19 mouse cellular contexts compared by ENCODE assay signal in genomic region chr10:120160533-120160932, GRCm38 (mm10). TPM values are rescaled to one million over a fixed set of nuclear protein-coding genes. Genes with fewer than 3 reads are reported as not detected.
DNase-seq lines count a peak whose midpoint lies in the region; TF ChIP-seq lines count a peak whose summit lies in the region.
"Had no signal": no experiment of that assay in that cellular context is flagged by ENCODE, and none has a peak within 500 bp of the region (broad histone marks: within the 10 kb centered on the region; RNA-seq: fewer than 3 reads in every experiment).

No protein-coding gene starts in this region.

- H3K36me3 ChIP-seq in ES-Bruce4 (ENCODE audit: control insufficient read depth, insufficient read depth, low read length, poor library complexity, severe bottlenecking) (peaks cover 9% of the 10 kb centered on the region), MEL (ENCODE audit: control insufficient read depth in 1 of 2, insufficient read depth in 2 of 2, low read length in 2 of 2) (peaks cover 0 to 3% of the 10 kb centered on the region in 2 experiments; a peak in 1 of 4 replicates)
- H3K36me3 ChIP-seq: embryonic facial prominence, embryonic 13.5 days; forebrain, embryonic 10.5 days; heart, embryonic 15.5 days; hindbrain, embryonic 10.5 days; intestine, embryonic 15.5 days had no signal

- H3K79me2 ChIP-seq in MEL (ENCODE audit: control insufficient read depth, insufficient read depth, low read length, poor library complexity) = 0 out of 2 replicates have a peak, but pooled peaks cover 3% of the 10 kb centered on the region

- TF ChIP-seq POLR2A in ES-Bruce4 (IDR thresholded peaks at IDR 0.05; ENCODE audit: insufficient read depth, low read length) (no peak), MEL (IDR thresholded peaks at IDR 0.05; ENCODE audit: control insufficient read depth in 1 of 2, insufficient read depth in 1 of 2, low read depth in 1 of 2, low read length in 2 of 2, poor library complexity in 1 of 2) (peak; percentile 37 to 90; a peak in 3 of 4 replicates)

- H3K9me3 ChIP-seq in ES-Bruce4 (replicated peaks; ENCODE audit: control insufficient read depth, insufficient read depth, low read length, poor library complexity, severe bottlenecking) (no peaks in the 10 kb centered on the region), MEL (replicated peaks; ENCODE audit: insufficient read depth, low read length) (no peaks in the 10 kb centered on the region)
- H3K9me3 ChIP-seq: embryonic facial prominence, embryonic 13.5 days; forebrain, embryonic 10.5 days; heart, embryonic 15.5 days; hindbrain, embryonic 10.5 days; intestine, embryonic 15.5 days had no signal

- H3K27me3 ChIP-seq in ES-Bruce4 (ENCODE audit: control insufficient read depth, insufficient read depth, low read length, poor library complexity, severe bottlenecking) (no peaks in the 10 kb centered on the region), MEL (ENCODE audit: control insufficient read depth in 1 of 2, insufficient read depth in 2 of 2, low read length in 2 of 2) (no peaks in the 10 kb centered on the region)
- H3K27me3 ChIP-seq: embryonic facial prominence, embryonic 13.5 days; heart, embryonic 15.5 days; intestine, embryonic 15.5 days had no signal

- no peak for TF ChIP-seq EP300 in ES-Bruce4 (IDR thresholded peaks at IDR 0.05; ENCODE audit: insufficient read depth, low read depth, low read length)
- no peak for TF ChIP-seq EP300 in MEL (IDR thresholded peaks at IDR 0.05; ENCODE audit: low read depth in 1 of 2, low read length in 2 of 2)

- H3K4me3 ChIP-seq in ES-Bruce4 (ENCODE audit: low read depth, low read length) = peak overlapping the region; percentile 46
- peak overlapping the region; percentile 62 to 84 for H3K4me3 ChIP-seq in MEL (ENCODE audit: control insufficient read depth in 1 of 2, insufficient read depth in 1 of 2, low read depth in 2 of 2, low read length in 2 of 2)
- H3K4me3 ChIP-seq: embryonic facial prominence, embryonic 13.5 days; forebrain, embryonic 10.5 days; heart, adult 2 months; heart, embryonic 15.5 days; hindbrain, embryonic 10.5 days; intestine, embryonic 15.5 days had no signal

- intact Hi-C loops in left cerebral cortex, postnatal 10 days (cut with DNase I) = no loop called here

- H3K4me1 ChIP-seq in ES-Bruce4 (ENCODE audit: control insufficient read depth, insufficient read depth, low read length) (peaks cover 4% of the 10 kb centered on the region), MEL (ENCODE audit: control insufficient read depth in 1 of 2, insufficient read depth in 2 of 2, low read length in 2 of 2) (no peaks in the 10 kb centered on the region)
- H3K4me1 ChIP-seq: embryonic facial prominence, embryonic 13.5 days; heart, embryonic 15.5 days; intestine, embryonic 15.5 days had no signal

- TF ChIP-seq CTCF in ES-Bruce4 (IDR thresholded peaks at IDR 0.05; ENCODE audit: low read depth, low read length) = no peak
- TF ChIP-seq CTCF in MEL (IDR thresholded peaks at IDR 0.05 in 2 of 3, conservative IDR thresholded peaks at IDR 0.05 in 1 of 3; ENCODE audit: control insufficient read depth in 1 of 3, insufficient read depth in 1 of 3, low read depth in 2 of 3, low read length in 3 of 3, poor library complexity in 1 of 3, severe bottlenecking in 1 of 3) = no peak

- TF ChIP-seq RAD21 in MEL (IDR thresholded peaks at IDR 0.05; ENCODE audit: low read depth, low read length) = no peak

- H3K9ac ChIP-seq in ES-Bruce4 (ENCODE audit: low read depth, poor library complexity, severe bottlenecking) (peak overlapping the region; percentile 59), MEL (ENCODE audit: control insufficient read depth, low read depth, low read length, poor library complexity, severe bottlenecking) (peak overlapping the region; percentile 70)
- H3K9ac ChIP-seq: embryonic facial prominence, embryonic 13.5 days; heart, embryonic 15.5 days; hindbrain, embryonic 14.5 days; intestine, embryonic 15.5 days had no signal

- H3K27ac ChIP-seq in ES-Bruce4 (ENCODE audit: insufficient read depth, low read length) = peak overlapping the region; percentile 49; the same call in 1 of the 2 replicates
- H3K27ac ChIP-seq in MEL (ENCODE audit: control insufficient read depth, low read depth, low read length) = peak overlapping the region; percentile 59
- H3K27ac ChIP-seq: embryonic facial prominence, embryonic 13.5 days; forebrain, embryonic 10.5 days; heart, adult 2 months; heart, embryonic 15.5 days; hindbrain, embryonic 10.5 days; hindbrain, embryonic 14.5 days; intestine, embryonic 15.5 days had no signal

- DNase-seq in MEL (ENCODE audit: low read depth, low spot score) (peak; percentile 86), ZHBTc4 (ENCODE audit: low read depth, low spot score) (peak; percentile 76)
- no peak for DNase-seq in left cerebral cortex, postnatal 10 days (ENCODE audit: extremely low spot score in 1 of 2, low spot score in 2 of 2)
- DNase-seq in layer of hippocampus, adult 8-10 months (ENCODE audit: low spot score in 2 of 2) = no peak
- DNase-seq in layer of hippocampus, adult 9-11 months = no peak
- DNase-seq: adrenal gland, postnatal 14 days; cerebellum, adult 11-12 months; cerebellum, adult 9-11 months; cerebellum, postnatal 36 days; gastrocnemius, postnatal 10 days; heart, adult 2 months; kidney, adult 2 months had no signal

TF ChIP-seq in MEL, 35 proteins besides CTCF, POLR2A, EP300 and RAD21:
- TF ChIP-seq ZC3H11A (IDR thresholded peaks at IDR 0.05; ENCODE audit: low read depth, low read length) (no peak), MXI1 (IDR thresholded peaks at IDR 0.05; ENCODE audit: low read depth, low read length) (peak; percentile 93), KAT2A (conservative IDR thresholded peaks at IDR 0.05; ENCODE audit: low read depth, low read length) (no peak; the same call in 1 of the 2 replicates), TAL1 (IDR thresholded peaks at IDR 0.05; ENCODE audit: low read length) (peak; percentile 67), SIN3A (IDR thresholded peaks at IDR 0.05; ENCODE audit: low read length) (peak; percentile 80), MAX (IDR thresholded peaks at IDR 0.05; ENCODE audit: low read length) (peak; percentile 77), ZKSCAN1 (IDR thresholded peaks at IDR 0.05; ENCODE audit: low read depth, low read length) (no peak), ZNF384 (IDR thresholded peaks at IDR 0.05; ENCODE audit: low read depth, low read length) (no peak), E2F4 (IDR thresholded peaks at IDR 0.05; ENCODE audit: borderline replicate concordance, low read depth, low read length) (no peak), ELF1 (IDR thresholded peaks at IDR 0.05; ENCODE audit: low read depth, low read length) (peak; percentile 97), TBP (IDR thresholded peaks at IDR 0.05; ENCODE audit: low read depth, low read length) (peak; percentile 74), USF1 (IDR thresholded peaks at IDR 0.05; ENCODE audit: low read depth, low read length) (0 out of 2 replicates have a peak, but pooled peaks have one; percentile 15), NELFE (IDR thresholded peaks at IDR 0.05; ENCODE audit: low read depth, low read length) (peak; percentile 78), MYC (IDR thresholded peaks at IDR 0.05; ENCODE audit: low read depth, low read length) (peak; percentile 90), POLR2AphosphoS2 (IDR thresholded peaks at IDR 0.05; ENCODE audit: low read length) (peak; percentile 69; the same call in 1 of the 2 replicates), CHD1 (IDR thresholded peaks at IDR 0.05; ENCODE audit: low read depth, low read length) (no peak), HCFC1 (IDR thresholded peaks at IDR 0.05; ENCODE audit: low read depth, low read length) (peak; percentile 78)

RNA-seq across cellular contexts. Expression of gene Tmbim4, which starts 40.9 kb away (rescaled TPM):
- polyA plus RNA-seq in ES-Bruce4 (2011; ENCODE audit: insufficient read depth, insufficient read length, low read depth, missing spikeins) (52.1 and 56.3 TPM in 2 replicates), MEL (2012; ENCODE audit: insufficient read depth in 1 of 2, insufficient read length in 2 of 2, low read depth in 1 of 2, low replicate concordance in 2 of 2, missing spikeins in 1 of 2) (10 to 100 TPM in 1 of 2 experiments, not detected in 1; 80.3 TPM)
- 47.3 and 52.5 TPM in 2 replicates for total RNA-seq in MEL (2012; rRNA removed)
- total RNA-seq in left cerebral cortex, postnatal 10 days (2021) = 10 to 100 TPM; 60.2 to 60.9 TPM
- total RNA-seq in layer of hippocampus, adult 8-10 months (2022) = 10 to 100 TPM; 58.6 to 66.2 (median 62.9) TPM

RNA-seq across cellular contexts. Expression of gene Irak3, which starts 41.4 kb away (rescaled TPM):
- 10.3 and 12.1 TPM in 2 replicates for polyA plus RNA-seq in ES-Bruce4 (2011; ENCODE audit: insufficient read depth, insufficient read length, low read depth, missing spikeins)
- not detected in 2 replicates for total RNA-seq in MEL (2012; rRNA removed)
- under 1 TPM in 1 of 2 experiments, not detected in 1; 0.47 TPM for polyA plus RNA-seq in MEL (2012; ENCODE audit: insufficient read depth in 1 of 2, insufficient read length in 2 of 2, low read depth in 1 of 2, low replicate concordance in 2 of 2, missing spikeins in 1 of 2)
- total RNA-seq in left cerebral cortex, postnatal 10 days (2021) = under 1 TPM; 0.30 to 0.73 TPM
- total RNA-seq in layer of hippocampus, adult 8-10 months (2022) = 1 to 10 TPM; 1.6 to 2.5 (median 1.8) TPM

RNA-seq across cellular contexts. Expression of gene Helb, which starts 47.7 kb away (rescaled TPM):
- polyA plus RNA-seq in ES-Bruce4 (2011; ENCODE audit: insufficient read depth, insufficient read length, low read depth, missing spikeins) = 30.4 and 30.9 TPM in 2 replicates
- total RNA-seq in MEL (2012; rRNA removed) = 10.2 and 12.8 TPM in 2 replicates
- 10 to 100 TPM; 18.5 to 78.3 TPM for polyA plus RNA-seq in MEL (2012; ENCODE audit: insufficient read depth in 1 of 2, insufficient read length in 2 of 2, low read depth in 1 of 2, low replicate concordance in 2 of 2, missing spikeins in 1 of 2)
- total RNA-seq in left cerebral cortex, postnatal 10 days (2021) = 1 to 10 TPM; 2.6 to 3.7 TPM
- 1 to 10 TPM; 4.2 to 6.1 (median 4.6) TPM for total RNA-seq in layer of hippocampus, adult 8-10 months (2022)

Comparison
In these comparisons a context has a peak if more than half of its experiments do, and no peak if none do; other contexts are left out.
1. DNase-seq: peak in MEL (single experiment) and ZHBTc4 (single experiment); none in left cerebral cortex, postnatal 10 days (0 of 2), layer of hippocampus, adult 8-10 months (0 of 2) and layer of hippocampus, adult 9-11 months (single experiment).